Mouse (Mus musculus): ENCODE data around the gene Klhl41.
"Not testable (repeated sequence)": the region's sequence is repeated elsewhere in the genome, so short reads cannot be mapped to it uniquely, and the experiment has no call there.

The Klhl41 gene

DNA sequence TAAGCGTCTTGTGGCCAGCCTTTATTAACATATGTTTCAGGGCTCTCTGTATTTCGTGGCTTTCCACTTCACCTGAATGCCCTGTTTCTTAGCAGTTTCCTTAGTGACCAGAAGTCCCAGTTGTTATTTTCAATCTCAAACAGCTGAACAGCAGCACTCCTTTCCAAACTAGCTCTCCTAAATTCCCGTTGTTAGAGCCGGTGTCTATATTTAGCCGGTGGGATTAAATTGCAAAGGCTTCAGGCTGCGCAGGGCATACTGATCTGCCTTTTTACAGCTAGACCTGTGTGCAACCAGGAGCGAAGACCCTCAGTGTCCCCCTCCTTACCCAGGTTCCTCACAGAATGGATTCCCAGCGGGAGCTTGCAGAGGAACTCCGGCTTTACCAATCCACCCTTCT, at the start of gene Klhl41:
Gene Klhl41 (plus strand): TSS at position 268 of the 400 bp plus-strand sequence.
- no peak for DNase-seq (ENCODE audit: low spot score)

DNA sequence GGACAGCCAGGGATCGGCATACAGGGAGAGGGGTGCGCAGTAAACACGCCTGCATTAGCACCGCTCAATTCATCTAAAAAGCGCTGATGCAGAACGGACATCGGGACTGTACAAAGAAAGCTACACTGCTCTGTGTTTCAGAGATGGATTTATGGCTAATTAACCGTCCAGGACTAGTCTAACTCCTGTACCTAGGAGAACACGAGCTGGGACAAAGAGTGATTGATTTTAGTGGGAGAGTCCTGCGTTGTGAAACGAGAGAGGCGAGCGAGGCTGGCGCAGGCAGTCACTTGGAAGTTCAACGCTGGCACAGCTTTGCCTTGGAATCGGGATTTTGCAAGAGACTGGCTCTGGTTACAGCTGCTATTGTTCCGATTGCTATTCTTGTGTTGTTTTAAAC, 40.7 kb upstream of the Klhl41 start:
- DNase-seq (ENCODE audit: low spot score) = no peak

DNA sequence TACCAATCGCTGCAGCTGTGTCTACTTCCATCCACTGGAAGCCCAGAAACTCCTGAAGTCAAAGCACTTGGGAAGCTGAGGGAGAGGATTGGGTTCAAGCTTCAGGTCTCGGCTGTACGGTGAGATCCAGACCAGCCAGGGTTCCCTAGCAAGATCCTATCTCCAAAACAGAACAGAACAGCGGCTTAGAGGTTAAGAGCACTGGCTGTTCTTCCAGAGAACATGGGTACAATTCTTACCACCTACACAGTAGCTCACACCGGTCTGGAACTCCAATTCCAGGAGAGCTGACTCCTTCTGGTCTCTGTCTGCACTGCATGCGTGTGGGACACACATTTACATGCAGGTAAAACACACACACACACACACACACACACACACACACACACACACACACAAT, 40.0 kb upstream of the Klhl41 start:
- DNase-seq (ENCODE audit: low spot score) = no peak

DNA sequence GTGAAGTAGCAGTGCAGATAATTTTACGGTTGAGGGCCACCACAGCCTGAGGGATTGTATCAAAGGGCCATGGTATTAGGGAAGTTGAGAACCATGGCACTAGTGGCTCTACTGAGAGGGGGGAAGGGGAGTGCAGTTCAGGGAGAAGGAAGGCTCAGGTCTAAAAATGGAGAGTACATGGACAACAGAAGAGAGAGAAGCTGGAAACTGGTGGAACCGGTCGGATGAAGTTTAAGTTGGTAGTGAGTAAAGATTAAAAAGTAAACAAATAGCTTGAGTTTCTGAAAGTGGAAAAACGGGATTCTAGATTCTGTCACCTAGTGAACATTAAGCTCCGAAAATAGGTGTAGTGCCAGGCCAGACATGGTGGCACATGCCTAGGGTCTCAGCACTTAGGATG, 39.1 kb upstream of the Klhl41 start:
- no peak for DNase-seq (ENCODE audit: low spot score)

DNA sequence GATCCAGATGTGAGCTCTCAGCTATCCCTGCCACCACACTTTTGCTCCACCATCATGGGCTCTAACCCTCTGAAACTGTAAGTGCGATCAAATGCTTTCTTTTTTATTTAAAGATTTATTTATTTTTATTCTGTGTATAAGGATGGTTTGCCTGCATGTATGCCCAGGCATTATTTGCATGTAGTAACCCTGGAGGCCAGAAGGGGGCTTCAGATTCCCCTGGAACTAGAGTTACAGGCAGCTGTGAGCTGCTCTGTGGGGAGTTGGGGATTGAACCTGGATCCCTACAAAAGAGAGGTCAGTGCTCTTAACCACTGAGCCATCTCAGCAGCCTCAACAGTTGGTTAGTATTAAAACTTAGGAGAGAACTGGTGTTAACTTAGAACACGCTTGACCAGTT, 38.5 kb upstream of the Klhl41 start:
- DNase-seq (ENCODE audit: low spot score) = no peak

DNA sequence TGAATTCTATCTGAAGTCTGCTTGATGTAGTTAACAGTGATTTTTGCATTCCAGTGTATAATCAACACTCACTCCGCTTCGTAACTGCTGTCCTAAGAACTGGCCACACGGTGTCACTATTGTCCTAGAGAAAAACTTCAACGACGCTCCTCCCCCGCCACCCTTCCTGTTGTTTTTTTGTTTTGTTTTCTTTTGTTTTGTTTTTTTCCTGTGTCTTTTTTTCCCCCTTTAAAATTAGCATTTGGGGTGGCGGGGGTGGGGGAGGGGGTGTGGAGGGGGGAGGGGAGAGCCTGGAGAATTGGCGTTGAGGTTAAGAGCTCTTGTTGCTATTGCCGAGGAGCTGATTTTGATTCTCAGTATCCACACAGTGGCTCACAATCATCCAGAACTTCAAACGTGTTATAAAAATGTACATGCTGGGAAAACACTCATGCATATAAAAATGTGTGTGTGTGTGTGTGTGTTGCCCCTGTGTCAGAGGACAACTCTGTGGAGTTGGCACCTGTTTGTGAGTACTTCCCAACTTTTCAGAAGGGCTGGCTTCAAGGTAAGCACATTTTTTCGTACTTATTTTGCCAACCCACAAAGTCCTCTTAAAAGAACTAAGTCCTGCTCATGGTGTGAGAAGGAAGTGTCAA, 34.7 kb upstream of the Klhl41 start:
- DNase-seq (ENCODE audit: low spot score) = peak; percentile 81

DNA sequence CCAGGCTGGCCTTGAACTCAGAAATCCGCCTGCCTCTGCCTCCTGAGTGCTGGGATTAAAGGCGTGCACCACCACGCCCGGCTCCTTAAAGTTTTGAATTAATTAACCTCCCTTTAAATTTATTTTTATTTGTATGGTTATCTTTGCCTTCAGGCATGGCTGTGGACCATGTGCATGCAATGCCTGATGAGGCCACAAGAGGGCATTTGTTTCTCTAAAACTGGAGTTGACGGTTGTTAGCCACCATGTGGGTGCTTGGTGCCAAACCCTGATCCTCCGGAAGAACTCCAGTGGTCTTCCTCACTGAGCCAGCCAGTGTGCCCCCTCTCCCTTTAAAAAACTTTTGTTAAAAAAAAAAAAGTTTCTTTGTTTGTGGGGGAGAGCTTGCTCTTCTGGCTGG, 34.1 kb upstream of the Klhl41 start:
- DNase-seq (ENCODE audit: low spot score) = peak; percentile 47

DNA sequence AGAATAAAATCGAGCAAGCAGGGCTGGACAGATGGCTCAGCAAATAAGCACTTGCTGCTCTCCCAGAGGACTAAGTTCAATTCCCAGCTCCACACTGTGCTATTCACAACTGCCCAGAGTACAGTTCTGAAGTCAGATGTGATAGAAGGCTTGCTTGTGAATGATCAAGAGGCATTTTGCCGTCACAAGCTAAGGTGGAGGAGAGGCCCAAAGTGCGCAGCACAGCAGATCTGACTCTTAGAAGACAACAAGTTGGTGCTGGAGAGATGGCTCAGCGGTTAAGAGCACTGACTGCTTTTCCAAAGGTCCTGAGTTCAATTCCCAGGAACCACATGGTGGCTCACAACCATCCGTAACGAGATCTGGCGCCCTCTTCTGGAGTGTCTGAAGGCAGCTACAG, 31.9 kb upstream of the Klhl41 start:
- not testable (repeated sequence) for DNase-seq (ENCODE audit: low spot score)

DNA sequence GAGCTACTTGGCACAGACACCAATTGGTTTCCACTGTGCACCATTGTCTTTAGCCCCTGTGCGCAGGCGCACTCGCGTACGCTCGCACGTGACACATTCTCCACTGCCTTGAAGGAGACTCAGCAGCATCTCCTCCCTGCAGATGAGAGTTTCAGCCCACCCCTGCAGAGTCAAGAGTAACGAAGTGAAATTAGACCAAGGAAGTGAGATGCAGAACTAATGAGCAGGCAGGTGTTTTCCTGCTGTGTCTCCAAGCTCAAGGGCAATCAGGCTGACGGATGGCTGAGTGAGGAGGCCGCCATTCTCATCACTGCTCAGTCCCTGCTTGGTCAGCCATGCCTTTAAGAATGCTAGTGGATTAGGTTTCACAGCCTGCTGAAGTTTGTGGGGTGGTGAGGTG, 29.8 kb upstream of the Klhl41 start:
- no peak for DNase-seq (ENCODE audit: low spot score)

DNA sequence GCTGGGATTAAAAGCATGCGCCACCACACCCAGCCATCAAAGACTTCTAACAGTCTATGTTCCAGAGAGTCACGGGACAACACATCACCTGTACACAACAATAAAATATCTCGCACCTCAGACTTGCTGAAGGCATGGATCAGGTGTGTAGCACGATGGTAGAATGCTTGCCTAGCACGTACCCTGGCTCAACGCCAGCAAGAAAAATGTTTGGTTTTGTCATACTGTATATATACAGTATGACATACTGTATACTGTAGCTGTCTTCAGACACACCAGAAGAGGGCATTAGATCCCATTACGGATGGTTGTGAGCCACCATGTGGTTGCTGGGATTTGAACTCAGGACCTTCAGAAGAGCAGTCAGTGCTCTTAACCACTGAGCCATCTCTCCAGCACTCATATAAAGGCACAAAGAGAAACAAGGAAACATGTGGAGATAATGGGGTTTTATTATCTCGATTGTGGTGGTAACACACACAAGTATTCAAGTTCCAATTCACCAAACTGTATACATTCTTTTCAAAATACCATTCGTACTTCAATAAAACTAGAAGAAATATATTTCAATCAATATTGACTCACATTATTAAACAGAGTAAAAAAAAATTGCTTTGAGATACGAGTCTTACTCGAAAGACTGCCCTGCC, 24.8 kb upstream of the Klhl41 start:
- no peak for DNase-seq (ENCODE audit: low spot score)

DNA sequence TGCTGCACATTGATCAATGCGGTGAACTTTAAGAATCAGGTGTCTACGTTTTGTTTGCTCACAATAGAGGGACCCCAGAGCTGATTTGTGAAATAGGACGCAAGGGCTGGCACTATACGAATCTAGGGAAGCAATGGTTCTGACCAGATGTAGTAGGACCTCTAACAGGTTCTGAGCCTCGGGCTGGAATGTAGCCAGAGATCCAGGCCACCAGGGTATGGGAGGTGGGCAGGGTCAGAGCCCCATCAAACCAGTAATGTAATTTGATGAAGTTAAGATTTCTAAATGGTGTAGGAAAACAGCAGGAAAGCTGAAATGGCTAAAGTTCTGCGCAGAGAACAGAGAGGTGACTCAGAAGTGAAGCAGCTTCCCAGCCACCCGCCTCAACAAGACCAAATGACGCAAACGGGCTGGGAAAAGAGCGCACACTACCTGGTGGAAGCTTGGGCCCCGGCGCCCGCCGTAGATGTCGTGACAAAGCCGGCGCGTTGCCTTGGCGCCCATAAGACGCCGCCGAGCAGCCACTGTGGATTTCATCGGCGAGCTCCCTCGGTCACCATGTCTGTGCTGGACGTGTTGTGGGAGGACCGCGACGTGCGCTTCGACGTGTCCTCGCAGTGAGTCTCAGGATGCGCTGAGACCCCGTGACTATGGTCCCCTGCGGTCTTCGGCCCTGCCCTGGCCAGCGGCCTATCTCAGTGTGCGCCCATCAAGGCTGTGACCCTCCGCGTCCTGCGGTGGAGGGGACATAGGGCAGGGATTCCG, 23.0 kb upstream of the Klhl41 start, which contains the start of gene Bbs5:
Gene Bbs5 (plus strand): TSS at position 446 of the 765 bp plus-strand sequence.
- peak; percentile 89 for DNase-seq (ENCODE audit: low spot score)

DNA sequence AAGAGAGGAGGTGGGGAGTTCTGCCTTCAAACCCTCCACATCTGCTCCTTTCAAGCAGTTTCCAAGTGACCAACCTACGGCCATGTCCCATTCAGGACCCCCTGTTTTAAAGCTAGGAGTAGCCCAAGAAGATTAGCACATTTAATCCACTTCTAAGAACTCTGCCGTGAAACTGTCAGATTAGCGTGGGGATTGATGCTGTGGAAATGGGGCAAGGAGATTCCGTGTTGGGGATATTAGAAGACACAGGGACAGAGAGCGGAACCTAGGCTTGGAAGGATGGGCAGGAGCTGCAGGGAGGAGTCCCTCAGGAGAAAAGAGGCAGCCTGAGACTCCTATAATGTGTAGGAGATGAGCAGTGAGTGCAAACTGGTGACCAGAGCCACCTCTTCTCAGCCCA, 20.2 kb upstream of the Klhl41 start:
- no peak for DNase-seq (ENCODE audit: low spot score)

DNA sequence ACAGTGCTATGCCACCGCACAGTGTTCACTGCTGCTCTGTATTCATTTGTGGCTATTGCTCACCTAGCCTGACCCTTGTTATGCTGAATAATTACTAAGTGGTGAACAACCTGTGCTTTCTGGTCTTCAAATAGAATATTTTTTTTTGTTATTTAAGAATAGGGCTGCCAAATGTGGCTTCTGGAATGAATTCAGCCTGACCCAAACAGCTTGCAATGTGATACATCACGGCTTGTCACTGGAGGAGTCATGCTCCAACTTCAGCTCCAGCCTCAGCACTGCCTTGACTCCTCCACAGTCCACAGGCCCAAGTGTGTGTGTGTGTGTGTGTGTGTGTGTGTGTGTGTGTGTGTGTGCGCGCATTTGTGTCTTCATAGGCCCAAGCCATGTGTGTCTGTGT, 10.6 kb upstream of the Klhl41 start:
- peak; percentile 14 for DNase-seq (ENCODE audit: low spot score)

DNA sequence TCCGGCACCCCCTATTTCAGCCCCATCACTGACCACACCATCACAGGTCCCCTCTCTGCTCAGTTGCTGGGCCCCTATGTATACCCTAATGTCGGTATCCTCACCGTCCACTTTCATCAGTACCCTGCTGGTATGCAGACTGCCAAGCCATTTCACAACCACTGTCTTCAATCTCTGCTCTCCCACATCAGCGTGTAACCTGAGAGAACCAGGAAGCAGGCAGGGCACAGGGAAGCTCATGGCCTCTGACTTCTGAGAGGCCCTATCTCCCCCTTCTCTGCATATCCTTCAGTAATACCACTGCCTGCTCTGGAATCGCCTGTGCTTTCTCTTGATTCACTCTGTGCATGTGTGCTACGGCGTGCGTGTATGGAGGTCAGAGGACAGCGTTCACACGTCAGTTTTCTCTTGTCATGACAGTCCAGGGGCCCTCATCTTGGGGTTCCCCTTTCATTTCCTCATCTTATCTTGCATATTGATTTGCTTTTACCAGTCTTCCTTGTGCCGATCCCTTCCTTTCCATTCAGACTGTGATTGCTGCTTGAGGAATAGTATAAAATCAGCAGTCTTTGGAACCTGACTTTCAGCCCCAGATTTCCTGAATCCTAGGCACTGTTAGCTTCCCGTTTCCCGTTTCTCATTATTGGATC, 6.0 kb upstream of the Klhl41 start:
- no peak for DNase-seq (ENCODE audit: low spot score)

DNA sequence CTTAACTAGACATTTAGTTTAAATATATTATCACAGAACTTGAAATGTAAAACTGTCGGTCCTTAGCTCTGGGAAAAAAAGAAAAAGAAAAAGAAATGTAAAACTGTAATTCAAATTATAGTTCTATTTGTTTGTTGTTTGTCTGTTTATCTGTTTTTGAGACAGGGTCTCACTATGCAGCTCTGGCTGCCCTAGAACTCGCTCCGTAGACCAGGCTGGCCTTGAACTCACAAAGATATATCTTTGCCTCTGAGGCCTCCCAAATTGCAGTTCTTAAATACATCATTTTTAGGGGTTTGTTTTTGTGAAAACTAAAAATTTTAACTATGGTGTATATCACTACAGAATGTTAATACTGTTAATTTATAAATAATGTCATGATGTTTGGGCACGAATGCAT, 2.3 kb upstream of the Klhl41 start:
- DNase-seq (ENCODE audit: low spot score) = no peak

DNA sequence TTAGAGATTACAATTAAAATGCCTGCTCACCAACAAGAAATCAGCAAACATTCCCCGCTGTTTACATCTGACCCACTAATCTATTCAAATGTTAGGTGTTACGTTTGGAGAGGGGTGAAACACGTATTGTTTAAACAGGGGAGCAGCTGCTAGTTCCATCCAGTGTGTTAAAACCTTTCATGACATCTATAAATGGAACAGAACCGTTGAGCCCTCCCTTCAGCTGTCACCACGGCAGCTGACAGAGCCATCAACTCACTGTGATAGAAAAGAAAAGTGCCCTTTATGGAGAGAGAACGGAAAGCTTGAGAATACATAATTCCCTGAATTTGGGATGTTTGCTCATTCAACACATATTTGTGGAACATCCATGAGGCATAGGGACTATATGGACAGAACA, 1.5 kb upstream of the Klhl41 start:
- no peak for DNase-seq (ENCODE audit: low spot score)

DNA sequence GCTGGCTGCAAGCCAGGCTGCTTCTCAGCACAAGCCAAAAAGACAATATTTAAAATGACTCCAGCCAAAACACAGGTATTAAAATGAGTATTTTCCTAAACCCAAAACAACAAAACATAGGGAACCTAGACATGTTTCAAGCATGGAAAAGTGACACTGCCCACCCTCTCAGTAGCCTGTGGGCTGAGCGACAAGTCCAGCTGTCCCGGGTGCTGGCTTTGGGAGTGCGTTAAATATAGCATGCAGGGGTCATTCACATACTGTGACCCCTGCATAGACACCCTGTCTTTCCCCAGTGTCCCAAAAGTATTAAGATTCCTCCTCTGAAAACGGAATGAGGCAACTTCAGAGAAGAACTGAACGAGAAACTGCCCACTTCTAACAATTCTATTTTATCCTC, 3.8 kb downstream of the Klhl41 start:
- no peak for DNase-seq (ENCODE audit: low spot score)

DNA sequence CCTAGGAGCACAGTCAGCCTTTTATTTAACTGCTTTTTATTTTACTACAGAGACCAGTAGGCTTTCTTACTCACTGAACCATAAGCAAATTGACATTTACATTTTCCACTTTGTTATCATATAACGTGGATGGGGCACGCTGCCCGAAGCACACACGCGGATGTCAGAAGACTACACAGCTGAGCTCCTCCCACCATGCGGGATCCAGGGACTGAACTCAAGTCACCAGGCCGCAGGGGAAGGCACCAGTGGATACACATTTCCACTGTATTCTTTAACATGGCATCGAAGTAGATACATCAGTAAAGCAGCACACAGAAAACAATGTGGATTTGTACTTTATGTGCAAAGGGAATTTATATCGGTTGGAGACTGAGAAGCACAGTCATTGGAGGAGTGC, 5.3 kb downstream of the Klhl41 start:
- DNase-seq (ENCODE audit: low spot score) = no peak

DNA sequence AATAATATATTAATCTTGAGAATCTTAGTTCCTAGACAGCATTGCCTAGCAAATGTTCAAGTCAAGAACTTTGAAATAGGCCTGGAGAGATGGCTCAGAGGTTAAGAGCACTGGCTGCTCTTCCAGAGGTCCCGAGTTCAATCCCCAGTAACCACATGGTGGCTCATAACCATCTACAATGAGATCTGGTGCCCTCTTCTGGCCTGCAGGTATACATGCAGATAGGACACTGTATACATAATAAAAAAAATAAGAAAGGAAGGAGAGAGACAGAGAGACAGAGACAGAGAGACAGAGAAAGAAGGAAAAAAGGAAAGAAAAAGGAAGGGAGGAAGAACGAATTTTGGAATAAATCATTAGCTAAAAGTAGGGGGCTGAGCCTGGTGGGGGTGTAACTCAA, 6.8 kb downstream of the Klhl41 start:
- no peak for DNase-seq (ENCODE audit: low spot score)

DNA sequence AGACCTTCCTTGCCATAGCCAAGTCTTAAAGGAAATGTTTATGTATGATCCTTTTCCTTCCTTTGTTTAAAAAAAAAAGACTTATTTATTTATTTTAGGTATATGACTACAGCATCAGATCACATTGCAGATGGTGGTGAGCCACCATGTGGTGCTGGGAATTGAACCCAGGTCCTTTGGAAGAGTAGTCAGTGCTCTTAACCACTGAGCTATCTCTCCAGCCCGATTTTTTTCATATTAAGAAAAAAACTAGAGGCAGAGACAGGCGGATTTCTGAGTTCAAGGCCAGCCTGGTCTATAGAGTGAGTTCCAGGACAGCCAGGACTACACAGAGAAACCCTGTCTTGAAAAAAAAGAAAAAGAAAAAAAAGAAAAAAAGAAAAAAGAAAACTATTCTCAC, 7.3 kb downstream of the Klhl41 start:
- DNase-seq (ENCODE audit: low spot score) = not testable (repeated sequence)

DNA sequence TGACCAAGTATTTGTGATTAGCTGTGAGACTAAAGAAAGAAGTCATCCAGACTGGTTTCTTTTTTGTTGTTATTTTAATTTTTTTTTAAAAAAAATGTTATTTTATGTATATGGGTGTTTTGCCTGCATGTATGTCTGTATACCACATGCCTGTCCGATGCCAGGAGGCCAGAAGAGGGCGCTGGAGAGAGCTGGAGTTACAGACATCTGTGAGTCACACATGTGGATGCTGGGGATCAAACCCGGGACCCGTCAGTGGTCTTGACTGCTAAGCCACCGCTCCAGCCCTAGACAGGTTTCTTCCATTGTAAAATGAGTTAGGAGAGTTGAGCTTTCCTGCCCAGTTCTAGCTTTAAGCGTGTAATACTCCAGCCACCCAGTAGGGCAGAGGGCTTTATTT, 10.1 kb downstream of the Klhl41 start:
- DNase-seq (ENCODE audit: low spot score) = no peak

DNA sequence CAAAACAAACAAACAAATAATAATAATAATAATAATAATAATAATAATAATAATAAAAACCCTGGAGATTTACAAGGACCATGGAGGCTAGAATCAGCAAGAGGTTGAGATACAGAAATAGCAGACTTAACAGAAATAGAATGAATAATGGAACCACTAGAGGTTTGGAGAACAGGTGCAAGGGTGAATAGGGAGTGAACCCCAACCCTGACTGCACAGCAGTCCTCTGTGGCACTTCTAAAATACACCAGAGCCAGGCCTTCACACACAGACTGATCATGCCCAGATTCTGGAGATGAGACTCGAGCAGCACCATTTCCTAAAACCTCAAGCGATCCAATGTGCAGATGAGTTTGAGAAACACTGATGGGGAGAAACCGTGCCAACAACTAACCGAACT, 12.0 kb downstream of the Klhl41 start:
- DNase-seq (ENCODE audit: low spot score) = no peak
